Mouse (Mus musculus) liver, embryonic 13.5 days (tissue): Measurements from ENCODE around the gene Megf9. TPM values are rescaled to one million over a fixed set of nuclear protein-coding genes. Genes with fewer than 3 reads are reported as not detected.

ENCODE experiments used
- ATAC-seq: fragments of 200-750 bp; cut with Nextera tagmentation; 2 replicates; pipeline ENCODE4 v1.8.0; 2017; ENCODE audit warnings: low read depth, mild to moderate bottlenecking, moderate number of reproducible peaks, moderate library complexity
- DNase-seq: peaks from one replicate; pipeline ENCODE4 v3.0.0; 2022
- H3K27ac ChIP-seq: fragments of 300-500 bp; sonication (generic); 2 replicates; pipeline ENCODE4 v1.5.1; 2015; ENCODE audit warnings: moderate library complexity, mild to moderate bottlenecking, inconsistent platforms
- H3K27me3 ChIP-seq: fragments of 300-500 bp; sonication (generic); 2 replicates; pipeline ENCODE4 v1.6.1; 2015; ENCODE audit warnings: mild to moderate bottlenecking, inconsistent platforms
- H3K36me3 ChIP-seq: fragments of 300-500 bp; sonication (generic); 2 replicates; pipeline ENCODE4 v1.6.1; 2015; ENCODE audit warnings: mild to moderate bottlenecking, inconsistent platforms
- H3K4me1 ChIP-seq: fragments of 300-500 bp; sonication (generic); replicated peaks from 2 replicates; pipeline ENCODE4 v1.6.1; 2015; ENCODE audit warnings: inconsistent platforms
- H3K4me2 ChIP-seq: fragments of 300-500 bp; sonication (generic); 2 replicates; pipeline ENCODE4 v1.6.1; 2015; ENCODE audit warnings: inconsistent platforms, mild to moderate bottlenecking, moderate library complexity
- H3K4me3 ChIP-seq: fragments of 300-500 bp; sonication (generic); replicated peaks from 2 replicates; pipeline ENCODE4 v1.5.1; 2015; ENCODE audit warnings: mild to moderate bottlenecking, inconsistent platforms
- H3K9ac ChIP-seq: fragments of 300-500 bp; sonication (generic); 2 replicates; pipeline ENCODE4 v1.6.1; 2015; ENCODE audit warnings: mild to moderate bottlenecking, inconsistent platforms
- H3K9me3 ChIP-seq: fragments of 300-500 bp; sonication (generic); replicated peaks from 2 replicates; pipeline ENCODE4 v1.6.1; 2016; ENCODE audit warnings: inconsistent platforms
- WGBS: fragments of 180-500 bp; shearing (Covaris S2); methylation state at CpG from one replicate; pipeline ENCODE4 v1.1.7; 2015; ENCODE audit not compliant: insufficient replicate concordance; 5-methylcytosine and 5-hydroxymethylcytosine counted together
- polyA plus RNA-seq: library from polyadenylated mRNA; unstranded; fragments of >200 nt; fragmentation: Nextera tagmentation; extraction: Ambion mirVana; gene quantifications from 2 replicates; pipeline ENCODE4 v1.2.1, GENCODE M21; 2015

Gene Megf9
- polyA plus RNA-seq, 1 experiment from 2014 or later, result 2.8 TPM

DNA sequence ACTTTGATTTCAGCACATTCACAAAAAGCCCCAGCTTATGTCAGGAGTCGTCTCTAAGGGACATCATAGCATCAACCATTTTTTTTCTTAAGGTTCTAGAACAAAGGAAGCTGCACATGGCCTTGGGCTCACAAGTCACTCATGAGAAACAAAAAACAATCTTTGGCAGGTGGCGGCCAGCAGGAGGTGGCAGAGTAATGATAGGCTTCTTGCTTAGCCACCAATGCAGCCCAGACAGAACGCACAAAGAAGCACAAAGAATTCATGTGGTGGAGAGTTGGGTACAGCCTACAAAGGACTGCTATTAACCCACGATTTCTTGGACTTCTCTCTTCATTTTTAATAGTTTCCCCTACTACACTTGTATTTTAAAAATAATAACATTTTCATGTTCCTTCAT lies 157.4 kb downstream of the Megf9 start:
- DNase-seq, result no peak
- Histone ChIP-seq H3K27me3 (no peaks in the 10 kb centered on the region), H3K4me3 (no peak overlapping the region), H3K36me3 (peaks cover 16% of the 10 kb centered on the region), H3K4me1 (peaks cover 8% of the 10 kb centered on the region; the same call in 1 of the 2 replicates), H3K9me3 (no peaks in the 10 kb centered on the region), H3K9ac (no peak overlapping the region), H3K4me2 (no peak overlapping the region), H3K27ac (no peak overlapping the region)
- 78% methylated on average over 4 of the region's 4 CpGs for WGBS
- ATAC-seq, result no peak

Other genes with a start within 250 kb of the Megf9 start
- gene Cdk5rap2, start 124.6 kb downstream of the Megf9 start, polyA plus RNA-seq, result 6.8 and 7.5 TPM in 2 replicates